Mouse (Mus musculus) testis, adult 2 months (tissue): ENCODE results near the gene Numa1.

ENCODE experiments used
- CTCF ChIP-seq: fragments of 200-500 bp; IDR thresholded peaks from 2 replicates; pipeline ENCODE4 v1.5.1; 2012; ENCODE audit warnings: low read depth, mild to moderate bottlenecking, inconsistent platforms, low read length, moderate library complexity; ENCODE audit not compliant: control insufficient read depth, insufficient read depth, insufficient replicate concordance
- POLR2A ChIP-seq: fragments of 200-500 bp; IDR thresholded peaks from 2 replicates; pipeline ENCODE4 v1.6.1; 2012; ENCODE audit warnings: low read depth, mild to moderate bottlenecking, inconsistent platforms, low read length, moderate library complexity; ENCODE audit not compliant: control insufficient read depth

- no peak for TF ChIP-seq POLR2A
- TF ChIP-seq CTCF = no peak
Measured at GRCm38 (mm10) chr7:101910138-101910537, 23.8 kb upstream of the Numa1 start.
